Mouse (Mus musculus) liver, embryonic 14.5 days (tissue): ENCODE measurements around the gene Dennd1a. TPM values are rescaled to one million over a fixed set of nuclear protein-coding genes. Genes with fewer than 3 reads are reported as not detected.

Experiments used
- ATAC-seq: fragments of 200-750 bp; cut with Nextera tagmentation; 2 replicates; pipeline ENCODE4 v1.8.0; 2017; ENCODE audit warnings: moderate number of reproducible peaks, mild to moderate bottlenecking, moderate library complexity; ENCODE audit not compliant: insufficient read depth
- DNase-seq, 3 experiments: peaks; one replicate each; pipeline ENCODE4 v3.0.0-alpha.2; 2012 to 2013; ENCODE audit warnings: low read depth in 3 of 3, low spot score in 3 of 3
- H3K27ac ChIP-seq: fragments of 300-500 bp; sonication (generic); 2 replicates; pipeline ENCODE4 v1.5.1; 2014; ENCODE audit warnings: moderate library complexity, mild to moderate bottlenecking, control low read depth, inconsistent platforms
- H3K27me3 ChIP-seq: fragments of 300-500 bp; sonication (generic); 2 replicates; pipeline ENCODE4 v1.6.1; 2014; ENCODE audit warnings: mild to moderate bottlenecking, low read length, moderate library complexity; ENCODE audit not compliant: control insufficient read depth, insufficient read depth
- H3K36me3 ChIP-seq: fragments of 300-500 bp; sonication (generic); replicated peaks from 2 replicates; pipeline ENCODE4 v1.6.1; 2014; ENCODE audit warnings: low read depth; ENCODE audit not compliant: control insufficient read depth, insufficient read depth
- H3K4me1 ChIP-seq, 2 experiments: fragments of 200-500 bp in 1 of 2; fragments of 300-500 bp in 1 of 2; sonication (generic) in 1 of 2; replicated peaks; 2 replicates each; pipeline ENCODE4 v1.6.1; 2012 to 2014; ENCODE audit warnings: antibody characterized with exemption in 1 of 2, inconsistent platforms in 1 of 2, low read length in 1 of 2; ENCODE audit not compliant: control insufficient read depth in 2 of 2, insufficient read depth in 2 of 2
- H3K4me2 ChIP-seq: fragments of 300-500 bp; sonication (generic); 2 replicates; pipeline ENCODE4 v1.6.1; 2014; ENCODE audit warnings: low read depth, mild to moderate bottlenecking, control low read depth, moderate library complexity
- H3K4me3 ChIP-seq, 2 experiments: fragments of 200-500 bp in 1 of 2; fragments of 300-500 bp in 1 of 2; sonication (generic) in 1 of 2; 2 replicates each; pipeline ENCODE4 v1.5.1; 2012 to 2014; ENCODE audit warnings: low read depth in 2 of 2, low read length in 2 of 2, mild to moderate bottlenecking in 2 of 2, control low read depth in 1 of 2, inconsistent platforms in 1 of 2, moderate library complexity in 1 of 2; ENCODE audit not compliant: insufficient read depth in 1 of 2
- H3K9ac ChIP-seq: fragments of 300-500 bp; sonication (generic); replicated peaks from 2 replicates; pipeline ENCODE4 v1.6.1; 2014; ENCODE audit warnings: mild to moderate bottlenecking, control low read depth, moderate library complexity
- H3K9me3 ChIP-seq: fragments of 300-500 bp; sonication (generic); 2 replicates; pipeline ENCODE4 v1.6.1; 2016; ENCODE audit warnings: low read length, mixed read lengths; ENCODE audit not compliant: control insufficient read depth
- CTCF ChIP-seq: IDR thresholded peaks from 2 replicates; pipeline ENCODE4 v1.5.1; 2016; ENCODE audit warnings: antibody characterized with exemption, low read depth, control low read depth
- EP300 ChIP-seq: IDR thresholded peaks from 2 replicates; pipeline ENCODE4 v1.6.1; 2016; ENCODE audit warnings: antibody characterized with exemption, low read depth
- WGBS: fragments of 180-500 bp; shearing (Covaris S2); extraction: QIAGEN DNeasy Blood & Tissue Kit; methylation state at CpG from one replicate; pipeline ENCODE4 v1.1.7; 2014; ENCODE audit not compliant: insufficient replicate concordance; 5-methylcytosine and 5-hydroxymethylcytosine counted together
- polyA plus RNA-seq, 2 experiments: library from polyadenylated mRNA; depleted of rRNA in 1 of 2; stranded (reverse) in 1 of 2; unstranded in 1 of 2; fragments of >200 nt; fragmentation: Nextera tagmentation in 1 of 2; extraction: Ambion mirVana in 1 of 2; gene quantifications; 2 replicates each; pipeline versions ENCODE4 v1.2.1 to v1.2.3; 2012 to 2014

The Dennd1a gene
- polyA plus RNA-seq, 2 experiments = 5.5 to 6.5 TPM

- DNase-seq (no peak), ATAC-seq (no peak)
- Histone ChIP-seq H3K36me3 (no peaks in the 10 kb centered on the region), H3K4me3 (no peak overlapping the region), H3K9me3 (no peaks in the 10 kb centered on the region), H3K4me2 (no peak overlapping the region), H3K4me1 (peaks cover 1 to 3% of the 10 kb centered on the region in 2 experiments; a peak in 3 of 4 replicates), H3K9ac (no peak overlapping the region), H3K27me3 (no peaks in the 10 kb centered on the region), H3K27ac (no peak overlapping the region)
- TF ChIP-seq CTCF (no peak), EP300 (no peak)
- 82% methylated on average over 1 of the region's 1 CpGs for WGBS
Observed at GRCm38 (mm10) chr2:38207752-38208151, 79.4 kb downstream of the Dennd1a start.

- no peak overlapping the region for H3K27ac ChIP-seq
- no peaks in the 10 kb centered on the region for H3K27me3 ChIP-seq
- H3K9me3 ChIP-seq = no peaks in the 10 kb centered on the region
- no peak overlapping the region for H3K9ac ChIP-seq
- H3K36me3 ChIP-seq = no peaks in the 10 kb centered on the region
- DNase-seq (no peak), ATAC-seq (no peak)
- TF ChIP-seq CTCF (no peak), EP300 (no peak)
- peaks cover 0 to 4% of the 10 kb centered on the region in 2 experiments; a peak in 3 of 4 replicates for H3K4me1 ChIP-seq
- no peak overlapping the region for H3K4me3 ChIP-seq
- H3K4me2 ChIP-seq = no peak overlapping the region
- WGBS = 29% methylated on average over 5 of the region's 5 CpGs
Observed at GRCm38 (mm10) chr2:38205281-38205680, 81.9 kb downstream of the Dennd1a start.

- 68% methylated on average over 2 of the region's 2 CpGs for WGBS
- TF ChIP-seq EP300 (no peak), CTCF (no peak)
- H3K9ac ChIP-seq = no peak overlapping the region
Observed at GRCm38 (mm10) chr2:38204696-38205095, 82.5 kb downstream of the Dennd1a start.

GRCm38 (mm10) chr2:38198072-38198471, 89.1 kb downstream of the Dennd1a start:
- Histone ChIP-seq H3K4me3 (no peak overlapping the region), H3K27me3 (no peaks in the 10 kb centered on the region), H3K27ac (no peak overlapping the region), H3K9ac (no peak overlapping the region), H3K4me1 (peaks cover 21 to 30% of the 10 kb centered on the region in 2 experiments), H3K4me2 (peak overlapping the region; percentile 6; the same call in 1 of the 2 replicates), H3K9me3 (no peaks in the 10 kb centered on the region), H3K36me3 (no peaks in the 10 kb centered on the region)
- ATAC-seq = peak; percentile 50; the same call in 1 of the 2 replicates
- 91% methylated on average over 1 of the region's 1 CpGs for WGBS
- TF ChIP-seq EP300 = no peak
- no peak for TF ChIP-seq CTCF
- no peak for DNase-seq

More at GRCm38 (mm10) chr2:38204696-38205095, 82.5 kb downstream of the Dennd1a start:
- Histone ChIP-seq H3K4me3 (no peak overlapping the region), H3K36me3 (no peaks in the 10 kb centered on the region), H3K27me3 (no peaks in the 10 kb centered on the region), H3K4me1 (peaks cover 0 to 4% of the 10 kb centered on the region in 2 experiments; a peak in 3 of 4 replicates), H3K9me3 (no peaks in the 10 kb centered on the region), H3K27ac (no peak overlapping the region), H3K4me2 (no peak overlapping the region)
- DNase-seq = no peak
- ATAC-seq = no peak

GRCm38 (mm10) chr2:38196199-38197060, 90.8 kb downstream of the Dennd1a start:
- H3K9ac ChIP-seq = no peak overlapping the region
- 76% methylated on average over 9 of the region's 9 CpGs for WGBS
- H3K27me3 ChIP-seq = no peaks in the 10 kb centered on the region
- H3K4me2 ChIP-seq = no peak overlapping the region
- no peaks in the 10 kb centered on the region for H3K36me3 ChIP-seq
- ATAC-seq (no peak), DNase-seq (no peak)
- no peak overlapping the region for H3K27ac ChIP-seq
- no peaks in the 10 kb centered on the region for H3K9me3 ChIP-seq
- no peak overlapping the region for H3K4me3 ChIP-seq
- H3K4me1 ChIP-seq = peaks cover 34 to 39% of the 10 kb centered on the region in 2 experiments
- no peak for TF ChIP-seq EP300
- TF ChIP-seq CTCF = no peak
